Mouse (Mus musculus): ENCODE measurements around the gene Snapc5. TPM values are rescaled to one million over a fixed set of nuclear protein-coding genes. Genes with fewer than 3 reads are reported as not detected.

The Snapc5 gene
- polyA plus RNA-seq, 1 experiment from 2014 or later = 30.8 TPM

DNA sequence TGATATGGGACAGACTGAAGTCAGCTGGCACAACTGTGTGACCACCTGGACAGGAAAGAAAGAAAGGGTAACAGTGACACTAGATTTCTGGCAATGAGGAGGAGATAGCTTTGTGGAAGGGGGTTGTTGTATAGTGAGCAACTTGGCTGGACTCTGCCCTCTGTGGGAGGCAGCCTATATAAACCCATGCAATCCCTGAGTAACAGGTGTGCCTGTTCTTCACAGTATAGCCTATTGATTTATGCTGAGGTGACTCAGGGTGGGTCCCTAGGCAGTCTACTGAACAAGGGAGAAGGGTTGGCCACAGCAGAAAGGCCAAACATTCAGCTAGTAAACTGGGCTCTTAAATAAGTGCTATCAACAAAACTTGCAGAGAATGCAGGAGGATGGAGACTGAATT is 46.7 kb downstream of the Snapc5 start:
- H3K9me3 ChIP-seq (replicated peaks; ENCODE audit: control insufficient read depth, low read length, poor library complexity, severe bottlenecking) = no peaks in the 10 kb centered on the region
- no peak overlapping the region for H3K9ac ChIP-seq (ENCODE audit: low read depth, low read length)
- no peaks in the 10 kb centered on the region for H3K4me1 ChIP-seq (ENCODE audit: control insufficient read depth, insufficient read depth, low read length)
- no peaks in the 10 kb centered on the region for H3K36me3 ChIP-seq (ENCODE audit: control insufficient read depth, insufficient read depth, low read length)
- ATAC-seq = no peak
- no peaks in the 10 kb centered on the region for H3K27me3 ChIP-seq (ENCODE audit: control insufficient read depth, insufficient read depth, low read depth, low read length)
- H3K27ac ChIP-seq (ENCODE audit: low read length) = no peak overlapping the region
- no peak overlapping the region for H3K4me3 ChIP-seq (ENCODE audit: low read depth, low read length)
- H3K4me2 ChIP-seq (ENCODE audit: low read length) = no peak overlapping the region

DNA sequence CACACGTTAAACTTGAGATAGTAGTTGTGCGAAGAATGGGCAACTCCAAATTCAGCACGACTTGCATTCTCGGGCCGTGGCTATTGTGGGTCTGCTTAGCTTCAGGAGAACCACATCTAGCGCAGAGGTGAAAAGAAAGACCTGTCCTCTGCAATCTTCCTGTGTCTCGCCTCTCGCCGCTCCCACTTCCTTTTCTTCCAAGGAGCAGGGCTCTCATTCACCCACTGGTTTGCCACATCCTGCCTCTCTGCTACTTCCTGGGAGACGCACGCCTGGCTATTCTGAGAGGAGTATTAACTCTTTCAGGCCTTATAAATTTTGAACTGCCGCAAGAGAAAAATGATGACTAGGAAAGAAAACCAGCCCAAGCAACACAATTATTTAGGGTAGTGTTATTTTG is 48.7 kb downstream of the Snapc5 start:
- ATAC-seq = no peak
- no peaks in the 10 kb centered on the region for H3K27me3 ChIP-seq (ENCODE audit: control insufficient read depth, insufficient read depth, low read depth, low read length)
- H3K9me3 ChIP-seq (replicated peaks; ENCODE audit: control insufficient read depth, low read length, poor library complexity, severe bottlenecking) = no peaks in the 10 kb centered on the region
- H3K9ac ChIP-seq (ENCODE audit: low read depth, low read length) = no peak overlapping the region
- 86% methylated on average over 12 of the region's 12 CpGs for WGBS
- no peaks in the 10 kb centered on the region for H3K36me3 ChIP-seq (ENCODE audit: control insufficient read depth, insufficient read depth, low read length)
- H3K4me3 ChIP-seq (ENCODE audit: low read depth, low read length) = no peak overlapping the region
- H3K4me1 ChIP-seq (ENCODE audit: control insufficient read depth, insufficient read depth, low read length) = no peaks in the 10 kb centered on the region
- no peak overlapping the region for H3K27ac ChIP-seq (ENCODE audit: low read length)
- no peak overlapping the region for H3K4me2 ChIP-seq (ENCODE audit: low read length)

DNA sequence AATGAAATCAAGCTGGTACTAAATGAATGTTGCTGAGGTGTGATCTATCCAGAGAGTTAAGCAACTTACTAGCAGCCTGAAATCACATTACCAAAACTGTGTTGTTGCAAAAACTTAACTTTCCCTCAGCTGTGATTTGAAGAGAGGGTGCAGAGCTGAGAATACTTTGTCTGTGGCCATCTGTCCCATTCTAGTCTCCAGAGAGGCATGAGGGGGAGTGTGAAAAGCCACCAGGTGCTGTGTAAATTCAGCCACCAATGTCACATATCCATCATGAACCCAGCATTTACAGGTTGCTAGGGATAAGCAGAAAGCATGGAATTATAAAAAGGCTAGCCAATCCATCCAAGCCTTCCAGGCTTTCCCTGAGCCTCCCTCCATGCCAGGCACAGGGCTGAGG is 49.9 kb downstream of the Snapc5 start:
- Histone ChIP-seq H3K4me3 (ENCODE audit: low read depth, low read length) (no peak overlapping the region), H3K27ac (ENCODE audit: low read length) (no peak overlapping the region), H3K4me2 (ENCODE audit: low read length) (no peak overlapping the region), H3K9me3 (replicated peaks; ENCODE audit: control insufficient read depth, low read length, poor library complexity, severe bottlenecking) (no peaks in the 10 kb centered on the region), H3K36me3 (ENCODE audit: control insufficient read depth, insufficient read depth, low read length) (no peaks in the 10 kb centered on the region), H3K27me3 (ENCODE audit: control insufficient read depth, insufficient read depth, low read depth, low read length) (no peaks in the 10 kb centered on the region), H3K9ac (ENCODE audit: low read depth, low read length) (no peak overlapping the region), H3K4me1 (ENCODE audit: control insufficient read depth, insufficient read depth, low read length) (peaks cover 2% of the 10 kb centered on the region; the same call in 1 of the 2 replicates)
- no peak for ATAC-seq

DNA sequence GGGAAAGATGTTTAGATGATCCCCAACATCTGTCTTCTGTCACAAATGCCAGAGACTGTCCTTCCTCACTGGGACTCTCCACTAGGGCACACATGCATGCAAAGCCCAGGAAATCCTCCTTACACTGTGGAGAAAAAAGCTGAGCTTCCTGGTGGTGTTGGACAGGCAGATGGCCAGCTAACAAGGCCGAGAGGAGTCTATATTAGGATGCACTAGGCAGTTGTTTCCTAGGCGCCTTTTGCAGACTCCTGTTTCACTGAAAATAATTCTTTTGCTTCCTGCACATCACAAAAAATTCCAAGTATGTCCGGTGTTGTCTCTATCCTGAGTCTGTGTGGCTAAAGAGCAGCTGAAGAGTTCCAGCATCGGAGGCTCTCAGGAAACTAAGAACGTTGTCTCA is 52.1 kb downstream of the Snapc5 start:
- no peak for ATAC-seq
- WGBS = 73% methylated on average over 5 of the region's 5 CpGs
- Histone ChIP-seq H3K4me3 (ENCODE audit: low read depth, low read length) (no peak overlapping the region), H3K4me2 (ENCODE audit: low read length) (no peak overlapping the region), H3K9ac (ENCODE audit: low read depth, low read length) (no peak overlapping the region), H3K27ac (ENCODE audit: low read length) (no peak overlapping the region), H3K27me3 (ENCODE audit: control insufficient read depth, insufficient read depth, low read depth, low read length) (no peaks in the 10 kb centered on the region), H3K4me1 (ENCODE audit: control insufficient read depth, insufficient read depth, low read length) (peaks cover 4% of the 10 kb centered on the region; the same call in 1 of the 2 replicates), H3K36me3 (ENCODE audit: control insufficient read depth, insufficient read depth, low read length) (no peaks in the 10 kb centered on the region), H3K9me3 (replicated peaks; ENCODE audit: control insufficient read depth, low read length, poor library complexity, severe bottlenecking) (no peaks in the 10 kb centered on the region)

DNA sequence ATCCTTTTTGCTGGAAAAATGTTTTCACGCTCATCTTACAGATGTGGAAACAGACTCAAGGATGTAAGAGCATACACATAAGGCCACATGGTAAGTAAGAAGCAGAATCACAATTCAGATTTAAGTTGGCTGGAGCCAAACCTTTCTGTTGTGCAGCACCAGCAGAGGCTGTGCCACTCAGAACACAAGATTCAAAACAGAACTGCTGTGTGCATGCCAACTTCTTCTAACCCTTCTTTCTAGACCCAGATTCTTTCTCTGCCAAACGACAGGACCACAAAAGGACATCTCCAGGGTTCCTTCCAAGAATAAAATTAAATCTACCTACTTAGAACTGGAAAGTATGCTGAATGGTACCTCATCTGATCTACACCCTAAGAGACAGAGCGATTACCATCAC is 52.6 kb downstream of the Snapc5 start:
- H3K9me3 ChIP-seq (replicated peaks; ENCODE audit: control insufficient read depth, low read length, poor library complexity, severe bottlenecking) = no peaks in the 10 kb centered on the region
- H3K9ac ChIP-seq (ENCODE audit: low read depth, low read length) = no peak overlapping the region
- H3K36me3 ChIP-seq (ENCODE audit: control insufficient read depth, insufficient read depth, low read length) = no peaks in the 10 kb centered on the region
- no peak for ATAC-seq
- peaks cover 4% of the 10 kb centered on the region; the same call in 1 of the 2 replicates for H3K4me1 ChIP-seq (ENCODE audit: control insufficient read depth, insufficient read depth, low read length)
- 82% methylated on average over 3 of the region's 3 CpGs for WGBS
- H3K4me2 ChIP-seq (ENCODE audit: low read length) = no peak overlapping the region
- no peaks in the 10 kb centered on the region for H3K27me3 ChIP-seq (ENCODE audit: control insufficient read depth, insufficient read depth, low read depth, low read length)
- no peak overlapping the region for H3K27ac ChIP-seq (ENCODE audit: low read length)
- H3K4me3 ChIP-seq (ENCODE audit: low read depth, low read length) = no peak overlapping the region

DNA sequence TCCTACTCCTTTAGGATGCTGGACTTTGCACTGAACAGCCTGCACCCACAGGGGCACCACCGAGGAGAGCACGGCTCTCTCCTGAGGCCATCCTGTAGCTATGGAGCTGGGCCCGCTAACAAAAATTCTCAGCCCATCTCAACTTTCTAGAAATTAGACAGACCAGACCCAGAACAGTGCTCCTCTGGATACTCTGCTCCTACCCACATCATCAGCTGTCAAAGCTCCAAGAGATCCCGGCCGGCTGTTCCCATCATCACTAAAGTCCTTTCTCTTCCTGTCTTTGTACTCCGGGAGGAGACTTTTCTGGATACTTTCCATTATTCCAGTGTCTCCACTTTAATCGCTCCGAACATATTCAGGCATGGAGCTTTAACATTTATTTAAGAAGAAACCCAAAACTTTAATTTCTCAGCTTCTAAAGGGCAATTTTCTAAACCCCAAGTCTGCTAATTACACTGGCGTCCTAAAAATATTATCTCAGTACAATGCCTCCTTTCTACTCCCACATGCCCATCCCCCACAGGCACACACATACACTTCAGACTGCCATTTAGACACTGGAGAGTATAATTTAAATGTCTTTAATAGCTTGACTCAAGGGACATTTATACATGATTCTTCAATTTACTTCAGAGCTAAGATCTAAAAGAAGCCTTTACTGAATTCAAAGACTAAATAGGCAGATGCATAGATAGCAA is 53.3 kb downstream of the Snapc5 start:
- no peaks in the 10 kb centered on the region for H3K36me3 ChIP-seq (ENCODE audit: control insufficient read depth, insufficient read depth, low read length)

More for the DNA sequence above, 53.3 kb downstream of the Snapc5 start:
- H3K4me3 ChIP-seq (ENCODE audit: low read depth, low read length) = no peak overlapping the region
- 70% methylated on average over 9 of the region's 9 CpGs for WGBS
- ATAC-seq = no peak
- no peak overlapping the region for H3K27ac ChIP-seq (ENCODE audit: low read length)
- no peaks in the 10 kb centered on the region for H3K27me3 ChIP-seq (ENCODE audit: control insufficient read depth, insufficient read depth, low read depth, low read length)
- no peak overlapping the region for H3K4me2 ChIP-seq (ENCODE audit: low read length)
- peaks cover 4% of the 10 kb centered on the region; the same call in 1 of the 2 replicates for H3K4me1 ChIP-seq (ENCODE audit: control insufficient read depth, insufficient read depth, low read length)
- H3K9ac ChIP-seq (ENCODE audit: low read depth, low read length) = no peak overlapping the region
- H3K9me3 ChIP-seq (replicated peaks; ENCODE audit: control insufficient read depth, low read length, poor library complexity, severe bottlenecking) = no peaks in the 10 kb centered on the region

Small RNAs within 50 kb of the gene (microRNA-seq; reads per million reads assigned to microRNA genes)
- gene Gm24106 = not detected

Other genes with a start within 250 kb of the Snapc5 start
- 0.99 and 1.0 TPM in 2 replicates for gene Smad6, start 157.2 kb upstream of the Snapc5 start, polyA plus RNA-seq (2015; fragmentation: Nextera tagmentation; extraction: Ambion mirVana)
- not detected in 2 replicates for gene Lctl, start 62.1 kb upstream of the Snapc5 start, polyA plus RNA-seq (2015; fragmentation: Nextera tagmentation; extraction: Ambion mirVana)
- gene Zwilch, start 6.2 kb upstream of the Snapc5 start, polyA plus RNA-seq (2015; fragmentation: Nextera tagmentation; extraction: Ambion mirVana) = 4.5 and 5.1 TPM in 2 replicates
- gene Rpl4, start 5.9 kb upstream of the Snapc5 start, polyA plus RNA-seq (2015; fragmentation: Nextera tagmentation; extraction: Ambion mirVana) = 564 and 570 TPM in 2 replicates
- gene Uchl4, start 55.9 kb downstream of the Snapc5 start, polyA plus RNA-seq (2015; fragmentation: Nextera tagmentation; extraction: Ambion mirVana) = 2.7 and 2.9 TPM in 2 replicates
- gene Map2k1, start 74.4 kb downstream of the Snapc5 start, polyA plus RNA-seq (2015; fragmentation: Nextera tagmentation; extraction: Ambion mirVana) = 62.6 and 68.4 TPM in 2 replicates
- gene Tipin, start 102.3 kb downstream of the Snapc5 start, polyA plus RNA-seq (2015; fragmentation: Nextera tagmentation; extraction: Ambion mirVana) = 56.3 and 66.2 TPM in 2 replicates
- 23.7 and 24.3 TPM in 2 replicates for gene Dis3l, start 162.0 kb downstream of the Snapc5 start, polyA plus RNA-seq (2015; fragmentation: Nextera tagmentation; extraction: Ambion mirVana)
- 20.5 and 21.3 TPM in 2 replicates for gene Megf11, start 206.4 kb downstream of the Snapc5 start, polyA plus RNA-seq (2015; fragmentation: Nextera tagmentation; extraction: Ambion mirVana)

Data from midbrain, embryonic 16.5 days (tissue).